Comparison of ENCODE assay signal across 11 mouse cellular contexts in the genomic region with DNA sequence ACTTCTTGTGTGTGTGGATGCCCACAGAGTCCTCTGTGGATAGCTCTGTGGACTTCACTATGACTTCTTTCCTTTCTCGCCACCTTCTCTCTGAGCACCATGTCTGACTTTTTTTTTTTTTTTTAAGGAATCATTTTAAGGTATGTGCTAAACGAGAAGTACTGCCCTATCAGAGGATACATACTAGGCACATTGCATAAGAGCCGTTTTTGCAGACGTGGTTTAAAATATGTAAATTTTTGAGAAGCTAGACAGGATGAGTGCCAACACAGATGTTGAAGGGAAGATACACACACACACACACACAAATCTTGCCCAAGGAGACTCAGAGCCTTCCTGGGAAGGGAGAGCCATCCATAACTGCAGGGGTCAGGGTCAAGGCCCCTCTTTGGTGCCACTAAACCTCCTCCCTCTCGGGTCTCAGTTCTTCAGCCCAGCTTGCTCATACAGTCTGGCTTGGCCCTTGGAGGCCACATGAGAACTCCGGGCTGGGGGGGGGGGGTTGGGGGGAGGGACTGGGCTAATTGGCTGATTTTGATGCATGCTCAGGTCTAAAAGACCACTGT. TPM values are rescaled to one million over a fixed set of nuclear protein-coding genes. Genes with fewer than 3 reads are reported as not detected.
DNase-seq lines count a peak whose midpoint lies in the region; ATAC-seq and TF ChIP-seq lines count a peak whose summit lies in the region.
"Had no signal": no experiment of that assay in that cellular context is flagged by ENCODE, and none has a peak within 500 bp of the region (broad histone marks: within the 10 kb centered on the region; RNA-seq: fewer than 3 reads in every experiment).

No protein-coding gene starts in this region.

- TF ChIP-seq CTCF in MEL (IDR thresholded peaks at IDR 0.05 in 2 of 3, conservative IDR thresholded peaks at IDR 0.05 in 1 of 3; ENCODE audit: control insufficient read depth in 1 of 3, insufficient read depth in 1 of 3, low read depth in 2 of 3, low read length in 3 of 3, poor library complexity in 1 of 3, severe bottlenecking in 1 of 3), result no peak

- no peaks in the 10 kb centered on the region for H3K79me2 ChIP-seq in MEL (ENCODE audit: control insufficient read depth, insufficient read depth, low read length, poor library complexity)

- 66% methylated on average over 6 of the region's 6 CpGs for WGBS in forebrain, embryonic 13.5 days
- 76% methylated on average over 6 of the region's 6 CpGs for WGBS in forebrain, embryonic 10.5 days
- 74% methylated on average over 6 of the region's 6 CpGs for WGBS in hindbrain, embryonic 12.5 days
- WGBS in midbrain, embryonic 15.5 days, result 72% methylated on average over 6 of the region's 6 CpGs
- 60% methylated on average over 6 of the region's 6 CpGs for WGBS in kidney, embryonic 14.5 days

- peaks cover 59% of the 10 kb centered on the region for H3K4me1 ChIP-seq in forebrain, embryonic 13.5 days
- H3K4me1 ChIP-seq in forebrain, embryonic 10.5 days, result peaks cover 58% of the 10 kb centered on the region
- H3K4me1 ChIP-seq in MEL (ENCODE audit: control insufficient read depth in 1 of 2, insufficient read depth in 2 of 2, low read length in 2 of 2), result peaks cover 3 to 31% of the 10 kb centered on the region in 2 experiments; a peak in 3 of 4 replicates
- H3K4me1 ChIP-seq in hindbrain, embryonic 12.5 days, result peaks cover 62% of the 10 kb centered on the region
- H3K4me1 ChIP-seq in midbrain, embryonic 15.5 days, result peaks cover 48% of the 10 kb centered on the region
- H3K4me1 ChIP-seq in kidney, embryonic 14.5 days (ENCODE audit: control insufficient read depth, insufficient read depth, low read length), result peaks cover 45% of the 10 kb centered on the region

- peak in 1 of 2 experiments; percentile 52; a peak in 3 of 4 replicates for TF ChIP-seq EP300 in MEL (IDR thresholded peaks at IDR 0.05; ENCODE audit: low read depth in 1 of 2, low read length in 2 of 2)

- no peak for TF ChIP-seq POLR2A in MEL (IDR thresholded peaks at IDR 0.05; ENCODE audit: control insufficient read depth in 1 of 2, insufficient read depth in 1 of 2, low read depth in 1 of 2, low read length in 2 of 2, poor library complexity in 1 of 2)

- peaks cover 3% of the 10 kb centered on the region; the same call in 1 of the 2 replicates for H3K9me3 ChIP-seq in forebrain, embryonic 13.5 days (replicated peaks)
- H3K9me3 ChIP-seq in forebrain, embryonic 10.5 days, result peaks cover 7% of the 10 kb centered on the region; the same call in 1 of the 2 replicates
- H3K9me3 ChIP-seq in MEL (replicated peaks; ENCODE audit: insufficient read depth, low read length), result no peaks in the 10 kb centered on the region
- H3K9me3 ChIP-seq in hindbrain, embryonic 12.5 days (replicated peaks), result no peaks in the 10 kb centered on the region
- H3K9me3 ChIP-seq in midbrain, embryonic 15.5 days, result no peaks in the 10 kb centered on the region
- no peaks in the 10 kb centered on the region for H3K9me3 ChIP-seq in kidney, embryonic 14.5 days (ENCODE audit: control insufficient read depth, low read length)

- ATAC-seq in forebrain, embryonic 13.5 days, result no peak
- ATAC-seq in hindbrain, embryonic 12.5 days (ENCODE audit: low FRiP score), result no peak
- ATAC-seq in midbrain, embryonic 15.5 days (replicated peaks), result no peak
- ATAC-seq in kidney, embryonic 14.5 days (ENCODE audit: low FRiP score, low TSS enrichment), result no peak

- peak overlapping the region; percentile 86; the same call in 1 of the 2 replicates for H3K27ac ChIP-seq in forebrain, embryonic 13.5 days
- no peak overlapping the region for H3K27ac ChIP-seq in forebrain, embryonic 10.5 days
- no peak overlapping the region for H3K27ac ChIP-seq in MEL (ENCODE audit: control insufficient read depth, low read depth, low read length)
- peak overlapping the region; percentile 78 for H3K27ac ChIP-seq in hindbrain, embryonic 12.5 days
- H3K27ac ChIP-seq in midbrain, embryonic 15.5 days, result peak overlapping the region; percentile 60; the same call in 1 of the 2 replicates
- H3K27ac ChIP-seq in kidney, embryonic 14.5 days (ENCODE audit: low read depth, low read length), result no peak overlapping the region

- H3K27me3 ChIP-seq in forebrain, embryonic 13.5 days, result no peaks in the 10 kb centered on the region
- H3K27me3 ChIP-seq in forebrain, embryonic 10.5 days (ENCODE audit: poor library complexity, severe bottlenecking), result no peaks in the 10 kb centered on the region
- no peaks in the 10 kb centered on the region for H3K27me3 ChIP-seq in MEL (ENCODE audit: control insufficient read depth in 1 of 2, insufficient read depth in 2 of 2, low read length in 2 of 2)
- no peaks in the 10 kb centered on the region for H3K27me3 ChIP-seq in hindbrain, embryonic 12.5 days
- H3K27me3 ChIP-seq in midbrain, embryonic 15.5 days (replicated peaks), result no peaks in the 10 kb centered on the region
- H3K27me3 ChIP-seq in kidney, embryonic 14.5 days (ENCODE audit: control insufficient read depth, insufficient read depth, low read length), result no peaks in the 10 kb centered on the region

- no peak for DNase-seq in forebrain, embryonic 10.5 days (ENCODE audit: extremely low spot score, low spot score)
- peak; percentile 65 for DNase-seq in MEL (ENCODE audit: low read depth, low spot score)
- DNase-seq in heart, adult 18-20 months, result no peak
- DNase-seq in kidney, postnatal 25 days, result no peak
- DNase-seq: B cell, adult 2 months; cerebellum, postnatal 36 days had no signal

- no peaks in the 10 kb centered on the region for H3K36me3 ChIP-seq in forebrain, embryonic 13.5 days (ENCODE audit: poor library complexity, severe bottlenecking)
- H3K36me3 ChIP-seq in forebrain, embryonic 10.5 days (replicated peaks), result no peaks in the 10 kb centered on the region
- H3K36me3 ChIP-seq in MEL (ENCODE audit: control insufficient read depth in 1 of 2, insufficient read depth in 2 of 2, low read length in 2 of 2), result peaks cover 0 to 21% of the 10 kb centered on the region in 2 experiments; a peak in 2 of 4 replicates
- H3K36me3 ChIP-seq in hindbrain, embryonic 12.5 days, result no peaks in the 10 kb centered on the region
- H3K36me3 ChIP-seq in midbrain, embryonic 15.5 days (replicated peaks), result no peaks in the 10 kb centered on the region
- no peaks in the 10 kb centered on the region for H3K36me3 ChIP-seq in kidney, embryonic 14.5 days (ENCODE audit: control insufficient read depth, insufficient read depth, low read length)

- H3K9ac ChIP-seq in forebrain, embryonic 13.5 days, result no peak overlapping the region
- 0 out of 2 replicates have a peak overlapping the region, but pooled peaks have one; percentile 2 for H3K9ac ChIP-seq in MEL (ENCODE audit: control insufficient read depth, low read depth, low read length, poor library complexity, severe bottlenecking)
- H3K9ac ChIP-seq in hindbrain, embryonic 12.5 days, result no peak overlapping the region; the same call in 1 of the 2 replicates
- no peak overlapping the region for H3K9ac ChIP-seq in midbrain, embryonic 15.5 days
- no peak overlapping the region for H3K9ac ChIP-seq in kidney, embryonic 14.5 days (ENCODE audit: low read depth, low read length)

- peak overlapping the region; percentile 28 for H3K4me3 ChIP-seq in forebrain, embryonic 13.5 days
- no peak overlapping the region for H3K4me3 ChIP-seq in forebrain, embryonic 10.5 days
- H3K4me3 ChIP-seq in MEL (ENCODE audit: control insufficient read depth in 1 of 2, insufficient read depth in 1 of 2, low read depth in 2 of 2, low read length in 2 of 2), result no peak overlapping the region
- peak overlapping the region; percentile 19; the same call in 1 of the 2 replicates for H3K4me3 ChIP-seq in hindbrain, embryonic 12.5 days
- peak overlapping the region; percentile 25 for H3K4me3 ChIP-seq in midbrain, embryonic 15.5 days
- H3K4me3 ChIP-seq in kidney, embryonic 14.5 days (ENCODE audit: low read length), result no peak overlapping the region

- peak overlapping the region; percentile 52 for H3K4me2 ChIP-seq in forebrain, embryonic 13.5 days
- peak overlapping the region; percentile 42 for H3K4me2 ChIP-seq in hindbrain, embryonic 12.5 days (replicated peaks)
- peak overlapping the region; percentile 43 for H3K4me2 ChIP-seq in midbrain, embryonic 15.5 days
- no peak overlapping the region for H3K4me2 ChIP-seq in kidney, embryonic 14.5 days (replicated peaks; ENCODE audit: low read depth, low read length)
- H3K4me2 ChIP-seq: heart, embryonic 11.5 days had no signal

- TF ChIP-seq RAD21 in MEL (IDR thresholded peaks at IDR 0.05; ENCODE audit: low read depth, low read length), result no peak

TF ChIP-seq in MEL, 35 proteins besides CTCF, POLR2A, EP300 and RAD21:
- TF ChIP-seq ETS1 (IDR thresholded peaks at IDR 0.05; ENCODE audit: low read depth, low read length) (peak; percentile 59; the same call in 1 of the 2 replicates), ZMIZ1 (IDR thresholded peaks at IDR 0.05; ENCODE audit: low read depth, low read length) (no peak), ZNF384 (IDR thresholded peaks at IDR 0.05; ENCODE audit: low read depth, low read length) (peak; percentile 82), TAL1 (IDR thresholded peaks at IDR 0.05; ENCODE audit: low read length) (peak; percentile 46), ZKSCAN1 (IDR thresholded peaks at IDR 0.05; ENCODE audit: low read depth, low read length) (no peak), GATA1 (IDR thresholded peaks at IDR 0.05; ENCODE audit: low read depth, low read length) (peak; percentile 35; the same call in 1 of the 2 replicates), NELFE (IDR thresholded peaks at IDR 0.05; ENCODE audit: low read depth, low read length) (no peak), ZC3H11A (IDR thresholded peaks at IDR 0.05; ENCODE audit: low read depth, low read length) (no peak), TCF12 (IDR thresholded peaks at IDR 0.05; ENCODE audit: low read depth, low read length) (peak; percentile 20; the same call in 1 of the 2 replicates)

RNA-seq across cellular contexts. Expression of a gene that starts 35.3 kb away (rescaled TPM):
- polyA plus RNA-seq in forebrain, embryonic 13.5 days (2015; fragmentation: Nextera tagmentation; extraction: Ambion mirVana), result 34.9 and 38.2 TPM in 2 replicates
- 23.3 and 23.4 TPM in 2 replicates for polyA plus RNA-seq in forebrain, embryonic 10.5 days (2016; fragmentation: Nextera tagmentation; extraction: Ambion mirVana)
- total RNA-seq in MEL (2012; rRNA removed), result 20.4 and 23.7 TPM in 2 replicates
- polyA plus RNA-seq in MEL (2012; ENCODE audit: insufficient read depth in 1 of 2, insufficient read length in 2 of 2, low read depth in 1 of 2, low replicate concordance in 2 of 2, missing spikeins in 1 of 2), result 10 to 100 TPM in 1 of 2 experiments, not detected in 1; 65.5 TPM
- polyA plus RNA-seq in hindbrain, embryonic 12.5 days (2016; fragmentation: Nextera tagmentation; extraction: Ambion mirVana), result 126 and 138 TPM in 2 replicates
- 70.0 and 72.2 TPM in 2 replicates for polyA plus RNA-seq in midbrain, embryonic 15.5 days (2015; fragmentation: Nextera tagmentation; extraction: Ambion mirVana)
- 10 to 100 TPM; 39.5 to 45.3 TPM for total RNA-seq in heart, adult 18-20 months (2021)
- polyA plus RNA-seq in kidney, embryonic 14.5 days (2014; fragmentation: Nextera tagmentation; extraction: Ambion mirVana), result 46.6 and 50.2 TPM in 2 replicates

Comparison
In these comparisons a context has a peak if more than half of its experiments do, and no peak if none do; other contexts are left out.
1. H3K27ac ChIP-seq: peak in forebrain, embryonic 13.5 days (single experiment), hindbrain, embryonic 12.5 days (single experiment) and midbrain, embryonic 15.5 days (single experiment); none in forebrain, embryonic 10.5 days (single experiment), MEL (single experiment) and kidney, embryonic 14.5 days (single experiment).
2. H3K4me3 ChIP-seq: peak in forebrain, embryonic 13.5 days (single experiment), hindbrain, embryonic 12.5 days (single experiment) and midbrain, embryonic 15.5 days (single experiment); none in forebrain, embryonic 10.5 days (single experiment), MEL (0 of 2) and kidney, embryonic 14.5 days (single experiment).